Comparison of ENCODE assay signal across 10 mouse cellular contexts in genomic region chr2:32440164-32440563, GRCm38 (mm10). TPM values are rescaled to one million over a fixed set of nuclear protein-coding genes. Genes with fewer than 3 reads are reported as not detected.
DNase-seq lines count a peak whose midpoint lies in the region; ATAC-seq lines count a peak whose summit lies in the region.
"Had no signal": no experiment of that assay in that cellular context is flagged by ENCODE, and none has a peak within 500 bp of the region (broad histone marks: within the 10 kb centered on the region; RNA-seq: fewer than 3 reads in every experiment).

No protein-coding gene starts in this region.

- WGBS in heart, embryonic 14.5 days = 67% methylated on average over 2 of the region's 2 CpGs
- 82% methylated on average over 2 of the region's 2 CpGs for WGBS in midbrain, embryonic 10.5 days
- WGBS in midbrain, embryonic 13.5 days = 54% methylated on average over 2 of the region's 2 CpGs
- WGBS in hindbrain, embryonic 15.5 days = 58% methylated on average over 2 of the region's 2 CpGs
- 34% methylated on average over 2 of the region's 2 CpGs for WGBS in stomach, embryonic 16.5 days

- H3K9ac ChIP-seq in heart, embryonic 14.5 days (ENCODE audit: low read length) = no peak overlapping the region
- H3K9ac ChIP-seq in midbrain, embryonic 13.5 days (replicated peaks) = no peak overlapping the region
- H3K9ac ChIP-seq in hindbrain, embryonic 15.5 days = no peak overlapping the region
- peak overlapping the region; percentile 2; the same call in 1 of the 2 replicates for H3K9ac ChIP-seq in stomach, embryonic 16.5 days (ENCODE audit: low read length)

- ATAC-seq in heart, embryonic 14.5 days (ENCODE audit: insufficient number of reproducible peaks, insufficient read depth, low FRiP score, low read depth) = no peak
- ATAC-seq in midbrain, embryonic 13.5 days = no peak
- ATAC-seq in hindbrain, embryonic 15.5 days (ENCODE audit: low FRiP score, low read depth) = 0 out of 2 replicates have a peak, but pooled peaks have one; percentile 25
- ATAC-seq in stomach, embryonic 16.5 days (ENCODE audit: insufficient read depth, low FRiP score) = 0 out of 2 replicates have a peak, but pooled peaks have one; percentile 51

- peaks cover 8% of the 10 kb centered on the region; the same call in 1 of the 2 replicates for H3K36me3 ChIP-seq in heart, embryonic 14.5 days (ENCODE audit: control insufficient read depth, insufficient read depth, low read length)
- H3K36me3 ChIP-seq in midbrain, embryonic 10.5 days = peaks cover 2% of the 10 kb centered on the region; the same call in 1 of the 2 replicates
- 0 out of 2 replicates have a peak, but pooled peaks cover 7% of the 10 kb centered on the region for H3K36me3 ChIP-seq in midbrain, embryonic 13.5 days
- no peaks in the 10 kb centered on the region for H3K36me3 ChIP-seq in hindbrain, embryonic 15.5 days
- H3K36me3 ChIP-seq in stomach, embryonic 16.5 days (ENCODE audit: control insufficient read depth, insufficient read depth, low read length) = no peaks in the 10 kb centered on the region

- no peak overlapping the region for H3K4me2 ChIP-seq in heart, embryonic 14.5 days (ENCODE audit: low read length)
- H3K4me2 ChIP-seq in midbrain, embryonic 13.5 days (replicated peaks) = no peak overlapping the region
- H3K4me2 ChIP-seq in hindbrain, embryonic 15.5 days = no peak overlapping the region
- 0 out of 2 replicates have a peak overlapping the region, but pooled peaks have one; percentile 16 for H3K4me2 ChIP-seq in stomach, embryonic 16.5 days (ENCODE audit: low read depth, low read length)

- DNase-seq in heart, postnatal 14 days = no peak
- no peak for DNase-seq in midbrain, embryonic 10.5 days (ENCODE audit: low spot score)
- no peak for DNase-seq in layer of hippocampus, adult 9-11 months
- DNase-seq in B cell, adult 2 months = no peak
- DNase-seq: embryo, embryonic 11 days had no signal

- no peak overlapping the region for H3K4me3 ChIP-seq in heart, embryonic 14.5 days (ENCODE audit: control insufficient read depth in 1 of 2, insufficient read depth in 1 of 2, low read depth in 1 of 2, low read length in 2 of 2)
- H3K4me3 ChIP-seq in midbrain, embryonic 10.5 days = no peak overlapping the region
- no peak overlapping the region for H3K4me3 ChIP-seq in midbrain, embryonic 13.5 days (replicated peaks)
- H3K4me3 ChIP-seq in hindbrain, embryonic 15.5 days = no peak overlapping the region
- H3K4me3 ChIP-seq in stomach, embryonic 16.5 days (replicated peaks; ENCODE audit: low read length) = no peak overlapping the region
- H3K4me3 ChIP-seq: limb, embryonic 10.5 days had no signal

- no peaks in the 10 kb centered on the region for H3K9me3 ChIP-seq in heart, embryonic 14.5 days (ENCODE audit: control insufficient read depth, low read length)
- H3K9me3 ChIP-seq in midbrain, embryonic 10.5 days (replicated peaks) = no peaks in the 10 kb centered on the region
- H3K9me3 ChIP-seq in midbrain, embryonic 13.5 days = no peaks in the 10 kb centered on the region
- H3K9me3 ChIP-seq in hindbrain, embryonic 15.5 days = no peaks in the 10 kb centered on the region
- no peaks in the 10 kb centered on the region for H3K9me3 ChIP-seq in stomach, embryonic 16.5 days (replicated peaks; ENCODE audit: control insufficient read depth, low read length)
- H3K9me3 ChIP-seq: limb, embryonic 10.5 days had no signal

- peak overlapping the region; percentile 0 to 27; a peak in 1 of 4 replicates for H3K27ac ChIP-seq in heart, embryonic 14.5 days (replicated peaks in 1 of 2; ENCODE audit: control insufficient read depth in 1 of 2, insufficient read depth in 1 of 2, low read depth in 2 of 2, low read length in 2 of 2)
- H3K27ac ChIP-seq in midbrain, embryonic 10.5 days (replicated peaks) = peak overlapping the region; percentile 40; the same call in 1 of the 2 replicates
- H3K27ac ChIP-seq in midbrain, embryonic 13.5 days = no peak overlapping the region; the same call in 1 of the 2 replicates
- H3K27ac ChIP-seq in hindbrain, embryonic 15.5 days (replicated peaks) = peak overlapping the region; percentile 52
- H3K27ac ChIP-seq in stomach, embryonic 16.5 days (ENCODE audit: low read length) = peak overlapping the region; percentile 72
- H3K27ac ChIP-seq: limb, embryonic 10.5 days had no signal

- intact Hi-C loops in heart, postnatal 14 days (cut with DNase I) = no loop called here

- H3K4me1 ChIP-seq in heart, embryonic 14.5 days (ENCODE audit: control insufficient read depth in 2 of 2, insufficient read depth in 2 of 2, low read length in 2 of 2) = peaks cover 0 to 15% of the 10 kb centered on the region in 2 experiments; a peak in 3 of 4 replicates
- H3K4me1 ChIP-seq in midbrain, embryonic 10.5 days = peaks cover 46% of the 10 kb centered on the region
- H3K4me1 ChIP-seq in midbrain, embryonic 13.5 days (replicated peaks) = peaks cover 37% of the 10 kb centered on the region
- peaks cover 9% of the 10 kb centered on the region for H3K4me1 ChIP-seq in hindbrain, embryonic 15.5 days (replicated peaks)
- peaks cover 16% of the 10 kb centered on the region for H3K4me1 ChIP-seq in stomach, embryonic 16.5 days (ENCODE audit: control insufficient read depth, insufficient read depth, low read length)

- H3K27me3 ChIP-seq in heart, embryonic 14.5 days (ENCODE audit: control insufficient read depth, insufficient read depth, low read length) = no peaks in the 10 kb centered on the region
- H3K27me3 ChIP-seq in midbrain, embryonic 10.5 days (ENCODE audit: low read depth, poor library complexity, severe bottlenecking) = no peaks in the 10 kb centered on the region
- H3K27me3 ChIP-seq in midbrain, embryonic 13.5 days = no peaks in the 10 kb centered on the region
- H3K27me3 ChIP-seq in hindbrain, embryonic 15.5 days = no peaks in the 10 kb centered on the region
- H3K27me3 ChIP-seq in stomach, embryonic 16.5 days (ENCODE audit: control insufficient read depth, insufficient read depth, low read length) = no peaks in the 10 kb centered on the region

RNA-seq across cellular contexts. Expression of gene Naif1, which starts 10.1 kb away (rescaled TPM):
- 4.5 and 4.7 TPM in 2 replicates for polyA plus RNA-seq in heart, embryonic 14.5 days (2014; fragmentation: Nextera tagmentation; extraction: Ambion mirVana)
- total RNA-seq in heart, postnatal 14 days (2021) = 1 to 10 TPM; 3.1 to 3.4 TPM
- 5.9 and 6.4 TPM in 2 replicates for polyA plus RNA-seq in midbrain, embryonic 10.5 days (2016; fragmentation: Nextera tagmentation; extraction: Ambion mirVana)
- polyA plus RNA-seq in midbrain, embryonic 13.5 days (2015; fragmentation: Nextera tagmentation; extraction: Ambion mirVana) = 5.1 and 6.1 TPM in 2 replicates
- 4.8 and 5.8 TPM in 2 replicates for polyA plus RNA-seq in hindbrain, embryonic 15.5 days (2015; fragmentation: Nextera tagmentation; extraction: Ambion mirVana)
- 5.1 and 5.7 TPM in 2 replicates for polyA plus RNA-seq in stomach, embryonic 16.5 days (2015; fragmentation: Nextera tagmentation; extraction: Ambion mirVana)

RNA-seq across cellular contexts. Expression of gene Slc25a25, which starts 11.1 kb away (rescaled TPM):
- 6.6 and 8.0 TPM in 2 replicates for polyA plus RNA-seq in heart, embryonic 14.5 days (2014; fragmentation: Nextera tagmentation; extraction: Ambion mirVana)
- 10 to 100 TPM in 1 of 2 experiments, 1 to 10 TPM in 1; 9.7 to 15.5 TPM for total RNA-seq in heart, postnatal 14 days (2021)
- 29.2 and 35.7 TPM in 2 replicates for polyA plus RNA-seq in midbrain, embryonic 10.5 days (2016; fragmentation: Nextera tagmentation; extraction: Ambion mirVana)
- polyA plus RNA-seq in midbrain, embryonic 13.5 days (2015; fragmentation: Nextera tagmentation; extraction: Ambion mirVana) = 45.4 and 50.1 TPM in 2 replicates
- polyA plus RNA-seq in hindbrain, embryonic 15.5 days (2015; fragmentation: Nextera tagmentation; extraction: Ambion mirVana) = 51.4 and 54.4 TPM in 2 replicates
- polyA plus RNA-seq in stomach, embryonic 16.5 days (2015; fragmentation: Nextera tagmentation; extraction: Ambion mirVana) = 15.4 and 16.9 TPM in 2 replicates

RNA-seq across cellular contexts. Expression of gene Ptges2, which starts 44.5 kb away (rescaled TPM):
- 43.7 and 48.2 TPM in 2 replicates for polyA plus RNA-seq in heart, embryonic 14.5 days (2014; fragmentation: Nextera tagmentation; extraction: Ambion mirVana)
- total RNA-seq in heart, postnatal 14 days (2021) = 10 to 100 TPM; 65.0 to 75.7 TPM
- polyA plus RNA-seq in midbrain, embryonic 10.5 days (2016; fragmentation: Nextera tagmentation; extraction: Ambion mirVana) = 26.2 and 28.8 TPM in 2 replicates
- 35.5 and 37.6 TPM in 2 replicates for polyA plus RNA-seq in midbrain, embryonic 13.5 days (2015; fragmentation: Nextera tagmentation; extraction: Ambion mirVana)
- 51.0 and 57.4 TPM in 2 replicates for polyA plus RNA-seq in hindbrain, embryonic 15.5 days (2015; fragmentation: Nextera tagmentation; extraction: Ambion mirVana)
- polyA plus RNA-seq in stomach, embryonic 16.5 days (2015; fragmentation: Nextera tagmentation; extraction: Ambion mirVana) = 23.7 and 26.7 TPM in 2 replicates

RNA-seq across cellular contexts. Expression of gene Lcn2, which starts 52.1 kb away (rescaled TPM):
- polyA plus RNA-seq in heart, embryonic 14.5 days (2014; fragmentation: Nextera tagmentation; extraction: Ambion mirVana) = 0.35 and 1.8 TPM in 2 replicates
- total RNA-seq in heart, postnatal 14 days (2021) = 1 to 10 TPM; 3.8 to 6.5 TPM
- 0.20 TPM in 1 of 2 replicates, not detected in the other for polyA plus RNA-seq in midbrain, embryonic 10.5 days (2016; fragmentation: Nextera tagmentation; extraction: Ambion mirVana)
- 0.35 and 0.37 TPM in 2 replicates for polyA plus RNA-seq in midbrain, embryonic 13.5 days (2015; fragmentation: Nextera tagmentation; extraction: Ambion mirVana)
- polyA plus RNA-seq in hindbrain, embryonic 15.5 days (2015; fragmentation: Nextera tagmentation; extraction: Ambion mirVana) = 0.73 and 1.2 TPM in 2 replicates
- 21.1 and 23.6 TPM in 2 replicates for polyA plus RNA-seq in stomach, embryonic 16.5 days (2015; fragmentation: Nextera tagmentation; extraction: Ambion mirVana)
- polyA plus RNA-seq: limb, embryonic 10.5 days had no signal

RNA-seq across cellular contexts. Expression of gene 1110008P14Rik, which starts 58.4 kb away (rescaled TPM):
- polyA plus RNA-seq in heart, embryonic 14.5 days (2014; fragmentation: Nextera tagmentation; extraction: Ambion mirVana) = 56.6 and 64.5 TPM in 2 replicates
- 10 to 100 TPM; 45.3 to 48.2 TPM for total RNA-seq in heart, postnatal 14 days (2021)
- 39.4 and 44.3 TPM in 2 replicates for polyA plus RNA-seq in midbrain, embryonic 10.5 days (2016; fragmentation: Nextera tagmentation; extraction: Ambion mirVana)
- polyA plus RNA-seq in midbrain, embryonic 13.5 days (2015; fragmentation: Nextera tagmentation; extraction: Ambion mirVana) = 74.7 and 77.5 TPM in 2 replicates
- 156 and 160 TPM in 2 replicates for polyA plus RNA-seq in hindbrain, embryonic 15.5 days (2015; fragmentation: Nextera tagmentation; extraction: Ambion mirVana)
- polyA plus RNA-seq in stomach, embryonic 16.5 days (2015; fragmentation: Nextera tagmentation; extraction: Ambion mirVana) = 41.5 and 41.9 TPM in 2 replicates

Comparison
In these comparisons a context has a peak if more than half of its experiments do, and no peak if none do; other contexts are left out.
1. ATAC-seq: peak in hindbrain, embryonic 15.5 days (single experiment) and stomach, embryonic 16.5 days (single experiment); none in heart, embryonic 14.5 days (single experiment) and midbrain, embryonic 13.5 days (single experiment).